Mouse (Mus musculus): Measurements from ENCODE around the gene Acox2.
A peak's percentile ranks its signal among the peaks of the same experiment; 100 is the strongest.

Acox2 gene

GRCm38 (mm10) chr14:8213803-8214224 is 45.3 kb downstream of the Acox2 start, which contains the start of gene Kctd6:
Kctd6 (plus strand) TSS chr14:8214140.
- DNase-seq = peak; percentile 98

- DNase-seq = peak; percentile 11
Measured at GRCm38 (mm10) chr14:8212996-8213395, 46.2 kb downstream of the Acox2 start.

- no peak for DNase-seq
Measured at GRCm38 (mm10) chr14:8209896-8210295, 49.3 kb downstream of the Acox2 start.

- no peak for DNase-seq
Measured at GRCm38 (mm10) chr14:8208876-8209275, 50.3 kb downstream of the Acox2 start.

GRCm38 (mm10) chr14:8207543-8207942 is 51.6 kb downstream of the Acox2 start:
- no peak for DNase-seq

- no peak for DNase-seq
Measured at GRCm38 (mm10) chr14:8207105-8207504, 52.0 kb downstream of the Acox2 start.

- no peak for DNase-seq
Measured at GRCm38 (mm10) chr14:8206179-8206910, 52.8 kb downstream of the Acox2 start.

- no peak for DNase-seq
Measured at GRCm38 (mm10) chr14:8201715-8202114, 57.4 kb downstream of the Acox2 start.

- no peak for DNase-seq
Measured at GRCm38 (mm10) chr14:8200769-8201168, 58.4 kb downstream of the Acox2 start.

- no peak for DNase-seq
Measured at GRCm38 (mm10) chr14:8192727-8193126, 66.4 kb downstream of the Acox2 start.

- DNase-seq = no peak
Measured at GRCm38 (mm10) chr14:8191331-8191965, 67.7 kb downstream of the Acox2 start.

GRCm38 (mm10) chr14:8190556-8190955 is 68.6 kb downstream of the Acox2 start:
- DNase-seq = no peak

- peak; percentile 38 for DNase-seq
Measured at GRCm38 (mm10) chr14:8186278-8187045, 72.7 kb downstream of the Acox2 start.

GRCm38 (mm10) chr14:8183330-8183729 is 75.8 kb downstream of the Acox2 start:
- no peak for DNase-seq

- no peak for DNase-seq
Measured at GRCm38 (mm10) chr14:8180371-8181035, 78.7 kb downstream of the Acox2 start.

- DNase-seq = no peak
Measured at GRCm38 (mm10) chr14:8176251-8176650, 82.9 kb downstream of the Acox2 start.
